Mouse (Mus musculus): ENCODE measurements at regions not wholly inside any gene's neighbourhood (a gene's known extent, or its start where the extent isn't known, plus 50 kb on each side); places are given as distances from the start of the nearest gene placed in this dataset.

DNA sequence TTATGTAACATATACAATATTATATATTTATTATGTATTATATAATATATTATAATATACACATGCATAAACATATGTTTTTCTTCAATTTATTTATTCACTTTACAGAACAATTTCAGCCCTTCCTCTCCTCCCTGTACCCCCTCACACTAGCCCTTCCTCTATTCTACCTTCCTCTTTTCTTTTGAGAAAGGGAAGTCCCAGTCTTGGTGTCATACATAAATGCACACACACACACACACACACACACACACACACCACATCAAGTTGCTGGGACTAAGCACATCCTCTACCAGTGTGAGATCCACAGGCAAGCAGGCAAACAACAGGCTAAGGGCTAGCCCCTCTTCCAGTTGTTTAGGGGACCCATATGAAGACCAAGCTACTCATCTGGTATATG is 239.9 kb upstream of the Pcdh7 start:
- no peak for TF ChIP-seq CTCF (IDR thresholded peaks at IDR 0.05; ENCODE audit: low read depth)
- TF ChIP-seq EP300 (IDR thresholded peaks at IDR 0.05; ENCODE audit: low read depth), result no peak

Measured in liver, postnatal 0 days (tissue).